Mouse (Mus musculus): Measurements from ENCODE around the gene Mmp28. TPM values are rescaled to one million over a fixed set of nuclear protein-coding genes. Genes with fewer than 3 reads are reported as not detected.

Gene Mmp28
- total RNA-seq, 2 experiments from 2014 or later: 4.6 to 6.6 TPM

DNA sequence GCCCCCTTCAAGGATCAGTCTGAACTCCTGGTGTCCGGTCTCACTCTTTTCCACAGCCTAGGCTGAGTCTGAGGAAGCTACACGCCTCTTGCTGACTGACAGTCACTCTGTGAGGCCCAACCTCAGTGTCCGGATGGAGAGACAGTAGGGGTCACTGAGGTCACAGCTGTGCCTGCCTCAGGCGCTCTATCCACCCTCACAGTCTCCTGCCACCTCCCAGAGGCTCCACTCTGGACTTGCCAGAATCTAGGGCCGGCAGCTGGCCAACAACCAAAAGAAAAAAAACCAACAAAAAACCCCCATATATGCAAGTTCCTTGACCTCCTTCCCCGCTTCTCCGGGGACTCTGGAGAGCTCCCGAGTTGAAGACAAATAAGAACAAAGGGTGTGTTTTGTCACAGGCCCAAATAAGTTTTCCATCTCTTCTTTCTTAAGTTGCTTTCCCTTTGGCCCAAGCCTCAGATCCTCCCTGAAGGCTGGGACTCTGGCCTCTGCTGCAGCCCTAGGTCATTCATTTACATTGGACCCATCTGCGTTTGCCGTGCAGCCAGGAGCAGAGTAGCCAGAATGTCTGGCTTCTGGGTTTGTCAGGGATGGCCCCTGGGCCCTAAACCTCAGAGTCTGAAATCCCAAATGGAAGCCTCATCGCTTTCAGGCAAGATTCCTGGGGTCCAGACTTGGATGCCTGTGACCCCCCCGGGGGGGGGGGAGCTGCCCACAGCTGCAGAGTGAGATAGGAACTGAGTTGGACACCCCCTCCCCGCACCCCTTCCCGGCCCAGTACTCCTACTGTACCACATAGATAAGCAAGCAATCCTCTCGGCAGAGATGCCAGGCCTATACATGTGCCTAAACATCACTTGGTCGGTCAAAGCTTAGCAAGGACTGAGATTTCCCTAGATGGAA lies 14.6 kb downstream of the Mmp28 start:
- DNase-seq: peak in 1 of 2 experiments; percentile 43
- intact Hi-C loops (cut with DNase I): no loop called here

DNA sequence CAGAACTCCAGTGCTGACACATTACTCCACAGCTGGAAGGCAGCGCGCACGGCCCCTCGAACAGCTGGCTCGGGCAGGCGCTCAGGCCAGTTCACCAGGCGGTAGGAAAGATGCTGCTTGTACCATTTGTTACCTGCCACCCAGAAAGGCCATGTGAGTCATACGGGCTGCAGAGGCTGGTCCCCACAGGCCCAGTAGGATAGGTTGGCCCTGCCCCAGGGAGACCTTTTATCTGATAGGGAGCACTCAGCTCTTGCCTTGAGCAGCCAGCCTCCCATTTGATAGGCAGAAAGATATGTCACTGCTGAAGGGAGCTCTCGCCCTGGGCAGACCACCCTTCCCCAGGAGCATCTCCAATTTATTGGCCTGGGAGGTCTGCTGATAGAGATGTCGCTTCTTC lies 15.3 kb downstream of the Mmp28 start:
- no peak for DNase-seq
- intact Hi-C loops (cut with DNase I): no loop called here

DNA sequence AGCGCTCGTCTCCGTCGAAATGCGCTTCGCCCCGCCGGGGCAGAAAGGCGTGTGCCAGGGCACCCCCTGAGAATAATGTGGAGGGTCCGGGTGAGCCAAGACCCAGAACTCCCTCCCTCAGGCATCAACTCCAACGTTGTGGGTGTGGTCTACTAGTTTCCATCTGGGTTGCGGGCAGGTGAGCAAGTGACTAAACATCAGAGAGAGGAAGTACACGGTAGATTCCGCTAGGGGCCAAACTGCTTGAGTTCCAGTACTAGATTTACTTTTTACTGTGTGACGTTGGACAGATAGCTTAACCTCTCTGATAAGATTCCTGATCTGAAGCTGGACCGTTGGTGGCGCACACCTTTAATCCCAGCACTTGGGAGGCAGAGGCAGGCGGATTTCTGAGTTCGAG lies 17.9 kb downstream of the Mmp28 start:
- DNase-seq: no peak
- intact Hi-C loops (cut with DNase I): no loop called here

DNA sequence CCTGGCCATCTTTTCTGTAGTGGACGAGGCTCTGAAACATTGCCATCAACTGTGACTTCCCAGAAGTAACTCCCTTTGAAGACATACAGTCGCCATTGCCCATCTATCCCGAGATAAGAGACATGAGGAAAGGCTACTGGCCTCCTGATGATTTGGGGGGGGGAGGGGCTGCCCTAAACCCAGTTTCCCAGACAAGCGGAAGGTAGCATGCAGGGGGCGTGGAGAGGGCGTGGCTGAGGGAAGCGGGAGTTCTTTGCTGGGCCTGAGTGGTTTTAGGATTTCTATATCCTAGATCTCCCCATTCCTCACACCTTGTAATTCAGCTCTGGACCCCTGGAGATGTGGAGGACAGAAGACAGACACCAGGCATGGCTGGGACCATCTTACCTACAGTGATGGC lies 19.0 kb downstream of the Mmp28 start:
- intact Hi-C loops (cut with DNase I): loop anchor here (5.0 kb wide), 1 partner anchor 188 kb away; no protein-coding TSS in a partner anchor
- no peak for DNase-seq

DNA sequence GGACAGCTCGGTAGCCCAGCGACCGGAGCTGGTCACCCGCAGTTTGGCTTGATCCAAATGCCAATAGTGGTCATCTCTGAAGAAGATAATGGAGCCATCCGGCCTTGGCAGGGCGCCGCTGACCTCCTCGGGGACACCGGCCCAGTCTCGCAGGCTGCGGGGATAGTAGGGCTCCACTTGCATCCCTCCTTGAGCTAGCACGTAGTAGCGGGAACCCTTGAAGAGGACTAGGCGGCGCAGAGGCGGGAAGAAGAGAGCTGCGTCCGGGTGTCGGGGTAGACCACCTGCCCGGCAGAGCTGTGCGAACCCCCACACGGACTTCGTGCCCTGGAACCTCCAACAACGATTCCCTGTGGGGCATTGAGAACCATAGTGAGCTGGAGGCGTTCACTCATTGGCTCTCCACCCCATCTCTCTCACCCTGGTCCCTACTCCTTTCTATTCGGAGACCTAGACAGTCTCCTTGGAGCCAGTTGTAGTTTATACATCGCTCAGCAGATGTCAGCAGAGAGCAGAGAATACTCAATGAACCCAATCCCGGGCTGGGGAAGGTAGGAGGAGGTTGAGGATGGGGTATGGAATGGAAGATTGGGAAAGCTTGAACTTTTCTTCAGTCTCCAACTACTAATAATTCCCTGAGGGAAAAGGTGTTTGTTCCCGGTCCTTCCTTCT lies 20.1 kb downstream of the Mmp28 start:
- DNase-seq: peak; percentile 86
- intact Hi-C loops (cut with DNase I): loop anchor here (5.0 kb wide), 1 partner anchor 190 kb away; no protein-coding TSS in a partner anchor

DNA sequence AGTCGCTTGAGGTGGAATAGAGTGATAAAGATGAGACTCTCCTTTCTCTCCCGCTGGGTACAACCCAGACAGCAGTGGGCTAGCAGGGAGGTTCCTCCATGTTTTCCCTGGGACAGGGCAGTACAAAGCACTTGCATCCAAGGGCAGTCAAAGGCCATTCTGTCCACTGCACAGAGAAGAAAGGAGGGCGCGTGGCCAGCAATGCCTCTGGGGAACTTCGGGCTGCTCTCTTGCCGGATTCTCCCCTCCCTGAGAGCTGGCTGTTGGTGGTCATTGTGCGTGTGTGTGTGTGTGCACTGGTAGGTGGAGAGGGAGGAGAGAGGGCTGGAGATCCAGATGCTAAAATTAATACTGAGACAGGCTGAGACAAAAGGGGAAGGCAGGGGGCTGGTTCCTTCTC lies 21.6 kb downstream of the Mmp28 start:
- DNase-seq: peak; percentile 53 to 68
- intact Hi-C loops (cut with DNase I): loop anchor here (2.0 to 5.0 kb wide), 2 partner anchors 191 to 298 kb away; no protein-coding TSS in a partner anchor

DNA sequence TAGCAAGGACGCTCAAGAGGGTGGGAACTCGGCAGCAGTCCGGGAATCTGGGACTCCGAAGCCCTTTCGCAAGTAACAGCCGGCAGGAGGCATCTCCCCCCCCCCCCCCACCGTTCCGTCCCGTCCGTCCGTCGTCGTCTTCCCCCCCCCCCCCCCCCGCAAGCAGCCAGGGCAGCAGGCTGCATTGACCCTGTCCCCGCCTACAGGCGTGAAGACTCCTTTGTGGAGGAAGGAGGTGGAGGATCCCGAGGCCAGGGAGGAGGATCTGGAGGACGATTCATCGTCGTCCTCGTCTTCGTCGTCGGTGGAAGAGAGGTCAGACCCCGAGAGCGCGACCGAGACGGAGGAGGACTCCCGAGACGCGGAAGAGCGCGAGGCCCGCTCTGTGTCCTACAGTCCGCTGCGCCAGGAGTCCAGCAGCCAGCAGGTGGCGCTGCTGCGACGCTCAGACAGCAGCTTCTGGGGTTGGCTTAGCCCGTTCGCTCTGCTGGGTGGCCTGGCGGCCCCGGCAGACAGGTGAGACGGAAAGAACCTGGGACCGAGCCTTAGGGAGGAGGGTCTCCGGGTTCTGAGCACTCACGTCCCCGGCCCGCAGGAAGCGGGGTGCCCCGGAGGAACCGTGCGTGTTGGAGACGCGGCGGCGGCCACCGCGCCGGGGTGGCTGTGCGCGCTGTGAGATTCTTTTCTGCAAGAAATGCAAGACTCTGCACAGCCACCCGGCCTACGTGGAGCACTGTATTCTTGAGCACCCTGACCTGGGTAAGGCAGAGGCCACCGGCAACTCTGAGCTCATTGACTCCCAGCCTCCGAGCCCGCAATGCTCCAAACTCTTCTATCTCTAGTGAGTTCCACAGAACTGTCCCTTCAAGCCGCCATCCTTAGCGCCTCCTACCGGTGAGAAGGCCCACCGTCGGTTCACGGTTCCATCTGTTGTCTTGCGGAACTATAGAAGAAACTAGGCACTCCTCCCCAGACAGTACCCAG lies 22.5 kb downstream of the Mmp28 start:
- peak; percentile 89 to 91 for DNase-seq
- intact Hi-C loops (cut with DNase I): loop anchor here (1.0 to 5.0 kb wide), 4 partner anchors 32 to 298 kb away; no protein-coding TSS in a partner anchor

DNA sequence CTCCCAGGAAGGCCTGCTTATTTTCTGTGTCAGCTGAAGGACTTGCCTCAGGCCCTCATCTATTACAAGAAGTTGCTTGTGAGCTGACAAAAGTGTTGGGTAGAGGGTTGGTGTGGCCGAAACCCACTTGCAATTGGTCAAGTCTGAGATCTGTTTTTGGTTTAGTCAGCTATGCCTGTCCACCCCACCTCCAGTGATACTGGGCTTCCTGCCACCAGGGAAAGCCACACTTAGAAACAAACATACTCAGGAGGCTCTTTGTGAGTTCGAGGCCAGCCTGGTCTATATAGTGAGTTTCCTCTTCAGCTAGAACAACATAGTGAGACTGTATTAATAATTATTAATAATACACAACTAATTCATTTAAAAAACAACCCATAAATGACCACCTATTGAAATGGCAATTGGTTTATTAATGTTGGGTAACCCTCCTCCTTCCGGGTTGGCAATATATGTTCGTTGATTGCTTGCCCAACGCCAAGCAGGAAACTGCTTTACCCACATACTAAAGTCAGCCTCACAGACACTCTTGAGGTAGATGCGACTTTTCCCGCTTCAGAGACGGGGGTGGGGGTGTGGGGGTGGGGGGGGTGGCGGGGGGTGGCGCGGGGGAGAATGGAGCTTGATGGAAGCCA lies 23.3 kb downstream of the Mmp28 start:
- intact Hi-C loops (cut with DNase I): loop anchor here (1.0 to 5.0 kb wide), 4 partner anchors 33 to 299 kb away; no protein-coding TSS in a partner anchor

DNA sequence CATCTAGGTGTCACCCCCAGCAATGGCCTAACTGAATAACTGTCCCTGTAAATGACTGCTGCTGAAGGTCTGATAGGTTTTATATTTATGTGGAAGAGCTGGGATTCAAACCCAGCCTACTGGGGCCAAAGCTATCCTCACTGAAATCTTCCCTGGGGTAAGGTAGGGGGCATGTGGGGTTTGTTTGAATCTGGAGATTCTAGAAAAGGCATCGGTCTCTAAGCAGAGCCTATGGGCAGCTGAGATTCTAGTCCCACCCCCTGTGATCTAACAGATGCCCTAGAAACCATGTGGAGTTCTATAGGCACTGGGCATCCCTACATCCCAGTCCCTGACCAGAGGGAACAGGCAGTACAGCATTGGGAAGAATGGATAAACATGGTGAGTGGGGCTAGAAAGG lies 25.5 kb downstream of the Mmp28 start, which contains the start of gene 1700020L24Rik:
1700020L24Rik (plus strand) TSS at position 301 of the 400 bp plus-strand sequence.
- DNase-seq: no peak
- intact Hi-C loops (cut with DNase I): no loop called here

More for the DNA sequence above, 23.3 kb downstream of the Mmp28 start:
- no peak for DNase-seq

DNA sequence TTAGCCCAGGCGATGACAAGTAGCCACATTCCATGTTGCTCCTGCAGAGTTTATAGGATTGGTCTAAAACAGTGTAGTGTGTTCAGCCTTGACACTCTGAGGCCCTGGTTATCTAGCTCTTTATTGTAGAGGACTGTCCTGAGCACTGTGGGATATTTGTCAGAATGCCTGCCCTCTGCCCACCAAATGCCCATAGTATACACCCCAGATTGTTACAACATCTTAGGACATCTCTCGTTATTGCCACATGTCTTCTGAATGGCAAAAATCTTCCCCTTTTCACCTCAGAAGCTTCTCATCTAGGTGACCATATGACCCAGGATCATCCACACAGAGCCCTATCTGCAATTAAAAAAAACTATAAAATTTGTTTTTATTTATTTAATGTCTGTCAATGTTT lies 30.3 kb downstream of the Mmp28 start:
- DNase-seq: no peak
- intact Hi-C loops (cut with DNase I): no loop called here

DNA sequence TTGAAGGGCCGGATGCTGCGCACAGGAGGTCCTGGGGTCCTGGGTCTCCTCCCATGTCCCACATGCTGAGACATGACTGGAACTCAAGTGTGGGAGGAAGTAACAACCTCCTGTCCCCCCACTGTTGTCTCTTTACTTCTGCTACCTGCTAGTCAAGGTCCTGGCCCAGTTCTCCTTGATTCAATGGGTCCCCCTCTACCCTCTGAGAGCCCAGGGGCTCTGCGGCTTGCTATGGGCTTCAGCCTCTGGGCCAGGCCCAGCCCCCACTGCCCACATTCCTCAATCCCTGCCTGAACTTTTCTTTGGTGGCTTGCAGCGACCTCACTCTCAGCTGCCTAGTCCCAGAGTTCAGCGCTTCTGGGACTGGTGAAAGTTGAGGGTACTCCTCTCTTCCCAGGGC lies 33.5 kb downstream of the Mmp28 start, which contains the start of gene Gas2l2:
Gas2l2 (minus strand) TSS at position 101 of the 400 bp plus-strand sequence.
- intact Hi-C loops (cut with DNase I): no loop called here
- no peak for DNase-seq

DNA sequence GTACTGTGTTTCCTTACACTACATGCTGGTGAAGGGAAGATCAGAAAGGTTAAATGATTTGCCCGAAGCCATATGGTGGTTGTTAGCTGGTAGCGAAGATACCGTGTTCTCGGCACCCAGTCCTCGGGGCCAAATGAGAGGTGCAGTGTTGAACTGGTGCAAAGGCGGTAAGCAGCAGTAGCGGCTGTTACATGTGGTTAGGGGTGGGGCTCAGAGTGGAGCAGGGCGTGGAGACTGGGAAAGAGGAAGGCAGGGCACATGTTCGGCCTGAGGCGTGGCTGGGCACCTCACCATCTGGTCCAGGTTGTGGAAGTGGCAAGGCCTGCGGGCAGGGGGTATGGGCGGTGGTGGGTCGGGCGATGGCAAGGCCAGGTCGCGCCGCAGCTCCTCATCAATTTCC lies 35.9 kb downstream of the Mmp28 start:
- intact Hi-C loops (cut with DNase I): no loop called here
- no peak for DNase-seq

DNA sequence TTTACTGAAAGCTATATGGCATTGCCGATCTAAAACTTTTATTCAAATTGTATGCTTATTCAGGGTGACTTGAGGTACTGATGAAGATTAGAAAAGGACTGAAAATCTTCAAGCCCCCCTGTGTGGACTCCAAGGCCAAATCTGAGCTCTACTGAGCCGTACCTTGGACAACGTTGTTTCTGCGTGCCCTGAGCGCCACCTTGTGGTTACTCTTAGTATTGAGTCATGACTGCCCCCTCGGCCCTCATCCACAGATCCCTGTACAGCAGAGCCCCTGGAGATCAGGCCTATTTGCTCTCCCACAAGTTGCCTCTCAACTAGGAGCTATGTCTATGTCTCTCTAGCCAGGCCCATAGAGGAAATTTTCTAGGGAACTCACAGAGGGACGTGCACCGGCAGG lies 38.2 kb downstream of the Mmp28 start:
- peak; percentile 76 to 79 for DNase-seq
- intact Hi-C loops (cut with DNase I): loop anchor here (1.0 kb wide), 2 partner anchors 67 to 97 kb away; no protein-coding TSS in a partner anchor

DNA sequence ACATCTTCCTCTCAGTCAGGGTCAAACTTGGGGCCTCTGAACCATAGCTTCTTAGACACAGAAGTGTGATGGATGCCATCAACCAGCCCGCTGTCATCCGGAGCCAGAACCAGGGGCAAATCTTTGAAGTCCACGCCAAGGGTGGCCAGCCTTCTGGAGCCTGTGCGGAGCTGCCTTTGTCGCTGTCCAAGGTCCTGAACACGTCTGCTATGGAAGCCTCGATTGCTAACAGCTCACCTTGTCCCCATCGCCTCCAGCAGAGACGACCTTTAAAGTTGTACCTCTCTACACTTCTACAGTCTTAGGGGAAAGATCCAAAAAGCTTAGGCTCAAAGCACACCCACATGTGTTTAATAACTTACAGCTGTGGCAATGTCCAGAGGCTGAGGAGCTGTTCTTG lies 41.6 kb downstream of the Mmp28 start:
- peak; percentile 71 to 80 for DNase-seq
- intact Hi-C loops (cut with DNase I): no loop called here

DNA sequence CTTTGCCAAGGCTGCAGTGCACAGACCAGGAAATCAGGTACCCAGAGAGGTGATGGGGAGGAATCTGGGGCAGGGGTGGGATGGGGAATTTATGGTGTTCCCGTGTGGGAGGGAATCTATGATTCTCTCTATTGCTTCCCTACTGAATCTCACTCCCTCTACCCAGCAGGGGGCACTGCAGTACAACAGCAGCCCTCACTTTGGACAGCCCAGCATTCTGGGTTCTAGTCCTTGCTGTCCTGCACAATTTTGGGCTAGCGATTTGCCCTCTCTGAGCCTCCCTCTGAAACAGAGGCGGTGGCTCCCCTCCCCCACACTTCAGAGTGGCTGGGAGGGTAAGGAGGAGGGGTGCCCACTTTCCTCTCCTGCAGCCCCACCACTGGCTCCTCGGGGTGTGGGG lies 42.5 kb downstream of the Mmp28 start:
- intact Hi-C loops (cut with DNase I): no loop called here
- no peak for DNase-seq

DNA sequence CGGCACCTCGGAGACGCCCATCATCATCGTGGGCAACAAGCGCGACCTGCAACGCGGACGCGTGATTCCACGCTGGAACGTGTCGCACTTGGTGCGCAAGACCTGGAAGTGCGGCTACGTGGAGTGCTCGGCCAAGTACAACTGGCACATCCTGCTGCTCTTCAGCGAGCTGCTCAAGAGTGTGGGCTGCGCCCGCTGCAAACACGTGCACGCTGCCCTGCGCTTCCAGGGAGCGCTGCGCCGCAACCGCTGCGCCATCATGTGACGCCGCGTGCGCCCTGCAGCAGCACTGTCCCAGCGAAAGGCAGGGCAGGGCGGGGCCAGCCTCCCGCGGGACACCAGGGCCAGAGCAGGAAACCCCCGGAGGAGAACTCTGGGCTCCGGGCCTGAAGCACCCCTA lies 44.3 kb downstream of the Mmp28 start:
- no peak for DNase-seq
- intact Hi-C loops (cut with DNase I): no loop called here

DNA sequence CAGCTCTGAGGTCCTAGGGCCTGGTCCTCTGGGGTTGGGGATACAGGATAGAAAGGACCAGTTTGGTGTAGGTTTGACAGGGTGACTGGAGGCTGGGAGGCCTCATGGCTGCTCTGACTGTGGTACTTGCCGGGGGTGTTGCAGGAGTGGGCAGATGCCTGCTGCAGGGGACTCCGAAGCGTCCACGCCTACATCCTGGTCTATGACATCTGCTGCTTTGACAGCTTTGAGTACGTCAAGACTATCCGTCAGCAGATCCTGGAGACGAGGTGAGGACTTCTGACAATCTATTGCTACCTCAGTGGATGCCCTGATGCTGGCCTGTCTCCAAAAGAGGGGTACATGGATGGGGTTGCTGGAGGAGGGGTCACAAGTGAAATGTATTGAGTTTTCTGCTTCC lies 45.2 kb downstream of the Mmp28 start:
- DNase-seq: no peak
- intact Hi-C loops (cut with DNase I): no loop called here

DNA sequence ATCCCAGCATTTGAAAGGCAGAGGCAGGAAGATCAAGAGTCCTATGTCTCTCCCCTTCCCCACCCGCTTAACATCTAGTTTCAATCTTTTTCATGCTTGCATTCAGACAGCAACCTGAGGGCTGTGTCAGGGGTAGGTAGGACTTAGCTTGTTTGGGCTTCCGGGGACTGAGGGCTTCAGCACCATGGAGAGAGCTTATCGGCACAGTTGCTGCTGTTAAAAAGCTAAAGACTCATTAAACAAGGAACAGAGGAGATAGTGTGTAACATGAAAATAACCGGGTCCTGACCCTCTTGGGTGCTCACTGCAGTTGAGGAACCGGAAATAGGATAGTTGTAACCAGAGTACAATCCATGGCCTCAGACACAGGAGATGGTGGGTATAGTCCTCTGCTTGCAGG lies 45.8 kb downstream of the Mmp28 start:
- DNase-seq: peak; percentile 40 to 55

DNA sequence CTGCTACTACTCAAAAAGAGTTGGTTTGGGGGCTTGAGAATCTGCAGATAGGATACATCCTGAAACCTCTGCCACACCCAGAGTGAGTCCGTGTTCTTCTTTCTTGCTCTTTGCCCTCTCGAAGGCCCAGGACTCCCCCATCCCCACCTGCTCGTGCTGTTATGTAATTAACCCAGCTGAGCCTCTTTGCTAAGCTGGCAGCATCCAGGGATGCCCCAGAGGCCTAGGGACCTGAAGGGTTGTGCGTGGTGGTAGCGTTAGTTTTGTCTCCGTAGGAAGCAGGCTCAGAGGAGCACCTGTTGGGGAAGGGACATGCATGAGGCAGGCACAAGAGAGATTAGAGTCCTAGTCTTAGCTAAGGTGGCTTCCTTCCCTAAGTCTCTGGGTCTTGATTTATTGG lies 52.4 kb downstream of the Mmp28 start:
- no peak for DNase-seq
- intact Hi-C loops (cut with DNase I): no loop called here

More for the DNA sequence above, 45.8 kb downstream of the Mmp28 start:
- intact Hi-C loops (cut with DNase I): no loop called here

Measured in heart, postnatal 36 days (tissue).